Mouse (Mus musculus): Measurements from ENCODE around the gene Art1. TPM values are rescaled to one million over a fixed set of nuclear protein-coding genes. Genes with fewer than 3 reads are reported as not detected.

Gene Art1
- polyA plus RNA-seq, 2 experiments, result 18.2 to 21.7 TPM

DNA sequence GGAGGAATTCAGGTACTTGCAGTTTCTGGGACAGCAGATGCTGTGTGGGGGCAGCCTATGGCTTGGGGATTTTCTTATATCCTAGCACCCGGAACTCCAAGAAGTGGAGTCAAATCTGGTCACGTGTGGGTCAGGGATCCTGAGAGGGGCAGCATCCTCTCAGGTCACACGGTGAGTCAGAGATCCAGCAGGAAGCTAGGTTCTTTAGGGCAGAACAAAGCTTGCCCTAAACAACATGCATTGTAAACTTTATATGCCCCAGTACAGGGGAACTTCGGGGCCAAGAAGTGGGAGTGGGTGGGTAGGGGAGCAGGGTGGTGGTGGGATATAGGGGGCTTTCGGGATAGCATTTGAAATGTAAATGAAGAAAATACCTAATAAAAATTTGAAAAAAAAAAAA is 675 bp upstream of the Art1 start:
- no peak overlapping the region for H3K9ac ChIP-seq (ENCODE audit: low read depth, low read length, severe bottlenecking)
- H3K4me3 ChIP-seq (replicated peaks; ENCODE audit: low read length), result no peak overlapping the region
- WGBS, result 37% methylated on average over 5 of the region's 5 CpGs
- H3K27ac ChIP-seq (replicated peaks; ENCODE audit: low read depth, low read length), result no peak overlapping the region
- ATAC-seq (ENCODE audit: low FRiP score, low read depth) (no peak), DNase-seq (ENCODE audit: low spot score) (no peak)
- TF ChIP-seq POLR2A (IDR thresholded peaks at IDR 0.05; ENCODE audit: borderline replicate concordance, extremely low read depth, insufficient read depth, insufficient read length), result no peak
- no peak overlapping the region for H3K4me2 ChIP-seq (replicated peaks; ENCODE audit: low read depth, low read length, severe bottlenecking)
- 0 out of 2 replicates have a peak, but pooled peaks cover 2% of the 10 kb centered on the region for H3K36me3 ChIP-seq (ENCODE audit: control insufficient read depth, insufficient read depth, low read length)
- no peaks in the 10 kb centered on the region for H3K9me3 ChIP-seq (ENCODE audit: control insufficient read depth, low read length)
- H3K27me3 ChIP-seq (ENCODE audit: control insufficient read depth, insufficient read depth, low read length), result no peaks in the 10 kb centered on the region
- H3K4me1 ChIP-seq (ENCODE audit: control insufficient read depth, insufficient read depth, low read length), result peaks cover 6% of the 10 kb centered on the region; the same call in 1 of the 2 replicates

DNA sequence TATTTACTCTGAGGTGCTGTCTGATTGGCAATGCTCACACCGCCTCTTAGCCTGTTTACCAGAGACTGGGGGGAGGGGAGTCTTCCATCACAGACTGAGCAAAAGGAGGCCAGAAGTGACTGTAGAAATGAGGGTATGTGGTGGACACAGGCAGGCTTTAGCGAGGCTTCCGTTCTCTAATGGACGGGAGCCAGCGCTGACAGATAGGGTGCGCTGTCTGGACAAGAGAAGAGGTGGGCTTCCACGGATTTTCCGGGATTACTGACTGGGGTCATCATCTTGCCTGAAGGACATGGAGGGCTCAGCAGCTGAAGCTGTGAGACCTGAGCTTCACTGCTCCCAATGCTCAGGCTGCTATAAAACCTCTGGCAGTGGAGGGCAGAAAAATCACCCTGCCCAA is 698 bp downstream of the Art1 start:
- no peak for TF ChIP-seq POLR2A (IDR thresholded peaks at IDR 0.05; ENCODE audit: borderline replicate concordance, extremely low read depth, insufficient read depth, insufficient read length)
- ATAC-seq (ENCODE audit: low FRiP score, low read depth) (no peak), DNase-seq (ENCODE audit: low spot score) (no peak)
- Histone ChIP-seq H3K4me1 (ENCODE audit: control insufficient read depth, insufficient read depth, low read length) (peaks cover 12% of the 10 kb centered on the region; the same call in 1 of the 2 replicates), H3K36me3 (ENCODE audit: control insufficient read depth, insufficient read depth, low read length) (no peaks in the 10 kb centered on the region), H3K4me3 (replicated peaks; ENCODE audit: low read length) (no peak overlapping the region), H3K4me2 (replicated peaks; ENCODE audit: low read depth, low read length, severe bottlenecking) (no peak overlapping the region), H3K9me3 (ENCODE audit: control insufficient read depth, low read length) (no peaks in the 10 kb centered on the region), H3K27me3 (ENCODE audit: control insufficient read depth, insufficient read depth, low read length) (no peaks in the 10 kb centered on the region), H3K27ac (replicated peaks; ENCODE audit: low read depth, low read length) (no peak overlapping the region), H3K9ac (ENCODE audit: low read depth, low read length, severe bottlenecking) (no peak overlapping the region)
- 53% methylated on average over 8 of the region's 8 CpGs for WGBS

DNA sequence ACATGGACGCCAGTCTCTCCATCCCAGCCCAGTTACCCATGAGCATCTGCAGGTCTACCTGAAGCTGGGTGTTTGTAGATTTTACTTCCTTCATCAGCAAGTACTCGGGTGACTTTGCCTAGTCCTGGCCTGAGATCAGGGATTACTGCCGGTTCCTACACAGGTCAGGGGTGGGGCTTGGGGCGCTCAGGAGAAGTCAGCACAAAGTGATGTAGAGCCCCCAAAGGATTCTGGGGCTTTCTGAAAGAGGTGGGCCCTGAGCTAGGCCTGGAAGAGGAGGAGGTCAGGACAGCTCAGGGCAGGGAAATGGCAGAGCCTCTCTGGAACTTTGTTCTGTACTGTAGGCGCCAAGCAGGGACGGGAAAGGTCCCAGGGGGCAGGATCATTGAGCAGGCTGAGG is 1.2 kb downstream of the Art1 start:
- no peak for ATAC-seq (ENCODE audit: low FRiP score, low read depth)
- no peak overlapping the region for H3K9ac ChIP-seq (ENCODE audit: low read depth, low read length, severe bottlenecking)
- no peak overlapping the region for H3K27ac ChIP-seq (replicated peaks; ENCODE audit: low read depth, low read length)
- H3K4me2 ChIP-seq (replicated peaks; ENCODE audit: low read depth, low read length, severe bottlenecking), result no peak overlapping the region
- H3K27me3 ChIP-seq (ENCODE audit: control insufficient read depth, insufficient read depth, low read length), result no peaks in the 10 kb centered on the region
- 38% methylated on average over 6 of the region's 6 CpGs for WGBS
- no peak for DNase-seq (ENCODE audit: low spot score)
- H3K4me1 ChIP-seq (ENCODE audit: control insufficient read depth, insufficient read depth, low read length), result peaks cover 12% of the 10 kb centered on the region; the same call in 1 of the 2 replicates
- H3K36me3 ChIP-seq (ENCODE audit: control insufficient read depth, insufficient read depth, low read length), result no peaks in the 10 kb centered on the region
- no peak overlapping the region for H3K4me3 ChIP-seq (replicated peaks; ENCODE audit: low read length)
- TF ChIP-seq POLR2A (IDR thresholded peaks at IDR 0.05; ENCODE audit: borderline replicate concordance, extremely low read depth, insufficient read depth, insufficient read length), result no peak
- no peaks in the 10 kb centered on the region for H3K9me3 ChIP-seq (ENCODE audit: control insufficient read depth, low read length)

DNA sequence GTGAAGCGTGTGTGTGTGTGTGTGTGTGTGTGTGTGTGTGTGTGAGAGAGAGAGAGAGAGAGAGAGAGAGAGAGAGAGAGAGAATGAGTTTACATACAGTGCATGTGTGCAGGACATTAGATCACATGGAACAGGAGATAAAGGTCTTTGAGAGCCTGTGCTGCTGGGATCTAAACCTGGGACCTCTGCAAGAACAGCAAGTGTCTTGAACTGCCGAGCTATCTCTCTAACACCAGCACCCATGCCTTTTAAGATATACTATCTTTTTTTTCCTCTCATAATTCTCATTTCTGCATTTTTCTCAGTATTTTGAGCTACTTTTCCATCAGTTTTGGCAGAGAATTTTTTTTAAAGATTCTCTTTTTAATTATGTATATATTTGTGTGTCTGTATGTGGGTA is 2.0 kb downstream of the Art1 start:
- Histone ChIP-seq H3K4me1 (ENCODE audit: control insufficient read depth, insufficient read depth, low read length) (peaks cover 12% of the 10 kb centered on the region; the same call in 1 of the 2 replicates), H3K27ac (replicated peaks; ENCODE audit: low read depth, low read length) (no peak overlapping the region), H3K4me2 (replicated peaks; ENCODE audit: low read depth, low read length, severe bottlenecking) (no peak overlapping the region), H3K9ac (ENCODE audit: low read depth, low read length, severe bottlenecking) (no peak overlapping the region), H3K4me3 (replicated peaks; ENCODE audit: low read length) (no peak overlapping the region), H3K9me3 (ENCODE audit: control insufficient read depth, low read length) (no peaks in the 10 kb centered on the region), H3K36me3 (ENCODE audit: control insufficient read depth, insufficient read depth, low read length) (no peaks in the 10 kb centered on the region), H3K27me3 (ENCODE audit: control insufficient read depth, insufficient read depth, low read length) (no peaks in the 10 kb centered on the region)
- no peak for DNase-seq (ENCODE audit: low spot score)
- WGBS, result 75% methylated on average over 2 of the region's 2 CpGs
- ATAC-seq (ENCODE audit: low FRiP score, low read depth), result no peak
- no peak for TF ChIP-seq POLR2A (IDR thresholded peaks at IDR 0.05; ENCODE audit: borderline replicate concordance, extremely low read depth, insufficient read depth, insufficient read length)

DNA sequence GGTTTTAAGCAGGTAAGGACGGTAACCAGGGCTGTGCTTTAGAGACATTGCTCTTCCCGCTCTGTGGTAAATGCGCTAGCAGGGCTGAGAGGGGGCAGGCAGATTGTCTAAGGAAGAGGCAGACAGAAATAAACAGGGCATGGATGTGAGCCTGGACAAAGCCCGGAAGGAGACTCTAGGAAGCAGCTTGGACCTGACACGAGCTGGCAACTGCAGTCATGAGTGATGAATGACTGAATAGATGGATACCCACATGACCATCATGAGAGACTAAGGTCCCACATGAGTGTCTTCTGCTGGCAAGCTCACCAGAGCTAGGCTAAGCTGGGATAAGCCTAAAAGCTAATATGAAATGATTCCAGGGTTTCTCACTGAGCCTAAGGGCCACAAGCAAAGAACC is 2.6 kb downstream of the Art1 start:
- H3K9ac ChIP-seq (ENCODE audit: low read depth, low read length, severe bottlenecking), result no peak overlapping the region
- DNase-seq (ENCODE audit: low spot score) (no peak), ATAC-seq (ENCODE audit: low FRiP score, low read depth) (no peak)
- H3K36me3 ChIP-seq (ENCODE audit: control insufficient read depth, insufficient read depth, low read length), result no peaks in the 10 kb centered on the region
- no peak for TF ChIP-seq POLR2A (IDR thresholded peaks at IDR 0.05; ENCODE audit: borderline replicate concordance, extremely low read depth, insufficient read depth, insufficient read length)
- no peaks in the 10 kb centered on the region for H3K27me3 ChIP-seq (ENCODE audit: control insufficient read depth, insufficient read depth, low read length)
- no peak overlapping the region for H3K4me3 ChIP-seq (replicated peaks; ENCODE audit: low read length)
- H3K27ac ChIP-seq (replicated peaks; ENCODE audit: low read depth, low read length), result no peak overlapping the region
- H3K9me3 ChIP-seq (ENCODE audit: control insufficient read depth, low read length), result no peaks in the 10 kb centered on the region
- 69% methylated on average over 5 of the region's 5 CpGs for WGBS
- no peak overlapping the region for H3K4me2 ChIP-seq (replicated peaks; ENCODE audit: low read depth, low read length, severe bottlenecking)
- peaks cover 12% of the 10 kb centered on the region; the same call in 1 of the 2 replicates for H3K4me1 ChIP-seq (ENCODE audit: control insufficient read depth, insufficient read depth, low read length)

DNA sequence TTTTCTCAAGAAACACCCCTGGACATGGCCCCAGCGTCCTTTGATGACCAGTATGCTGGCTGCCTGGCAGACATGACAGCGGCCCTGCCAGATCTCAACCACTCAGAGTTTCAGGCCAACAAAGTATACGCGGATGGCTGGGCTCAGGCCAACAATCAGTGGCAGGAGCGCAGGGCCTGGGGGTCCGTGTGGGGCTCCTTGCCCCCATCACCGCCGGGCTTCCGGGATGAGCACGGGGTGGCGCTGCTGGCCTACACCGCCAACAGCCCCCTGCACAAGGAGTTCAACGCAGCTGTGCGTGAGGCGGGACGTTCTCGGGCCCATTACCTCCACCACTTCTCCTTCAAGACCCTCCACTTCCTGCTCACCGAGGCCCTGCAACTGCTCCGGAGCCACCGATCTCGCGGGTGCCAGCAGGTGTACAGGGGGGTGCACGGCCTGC is 5.2 kb downstream of the Art1 start:
- H3K36me3 ChIP-seq (ENCODE audit: control insufficient read depth, insufficient read depth, low read length), result no peaks in the 10 kb centered on the region
- no peak for DNase-seq (ENCODE audit: low spot score)
- peaks cover 6% of the 10 kb centered on the region; the same call in 1 of the 2 replicates for H3K4me1 ChIP-seq (ENCODE audit: control insufficient read depth, insufficient read depth, low read length)
- peak overlapping the region; percentile 27 for H3K4me3 ChIP-seq (replicated peaks; ENCODE audit: low read length)
- ATAC-seq (ENCODE audit: low FRiP score, low read depth), result no peak
- H3K27me3 ChIP-seq (ENCODE audit: control insufficient read depth, insufficient read depth, low read length), result no peaks in the 10 kb centered on the region
- no peak overlapping the region for H3K27ac ChIP-seq (replicated peaks; ENCODE audit: low read depth, low read length)
- peak overlapping the region; percentile 53 for H3K9ac ChIP-seq (ENCODE audit: low read depth, low read length, severe bottlenecking)
- no peak for TF ChIP-seq POLR2A (IDR thresholded peaks at IDR 0.05; ENCODE audit: borderline replicate concordance, extremely low read depth, insufficient read depth, insufficient read length)
- 13% methylated on average over 22 of the region's 23 CpGs for WGBS
- H3K9me3 ChIP-seq (ENCODE audit: control insufficient read depth, low read length), result no peaks in the 10 kb centered on the region
- peak overlapping the region; percentile 63 for H3K4me2 ChIP-seq (replicated peaks; ENCODE audit: low read depth, low read length, severe bottlenecking)
